Mouse (Mus musculus) liver, embryonic 11.5 days (tissue): ENCODE data around the gene Hdac4. TPM values are rescaled to one million over a fixed set of nuclear protein-coding genes. Genes with fewer than 3 reads are reported as not detected.

Experiments used
- ATAC-seq: fragments of 200-750 bp; cut with Nextera tagmentation; replicated peaks from 2 replicates; pipeline ENCODE4 v1.8.0; 2017; ENCODE audit warnings: moderate number of reproducible peaks, mild to moderate bottlenecking, moderate TSS enrichment, moderate library complexity; ENCODE audit not compliant: low FRiP score
- DNase-seq: peaks from one replicate; pipeline ENCODE4 v3.0.0-alpha.2; 2017; ENCODE audit warnings: low spot score
- H3K27ac ChIP-seq: fragments of 300-500 bp; sonication (generic); 2 replicates; pipeline ENCODE4 v1.5.1; 2014; ENCODE audit warnings: mild to moderate bottlenecking, low read depth, low read length, control low read depth
- H3K27me3 ChIP-seq: fragments of 300-500 bp; sonication (generic); replicated peaks from 2 replicates; pipeline ENCODE4 v1.6.1; 2014; ENCODE audit warnings: low read length, mixed read lengths; ENCODE audit not compliant: control insufficient read depth, insufficient read depth
- H3K36me3 ChIP-seq: fragments of 300-500 bp; sonication (generic); 2 replicates; pipeline ENCODE4 v1.6.1; 2014; ENCODE audit warnings: mild to moderate bottlenecking, low read length, moderate library complexity, mixed read lengths; ENCODE audit not compliant: control insufficient read depth, insufficient read depth
- H3K4me1 ChIP-seq: fragments of 300-500 bp; sonication (generic); replicated peaks from 2 replicates; pipeline ENCODE4 v1.6.1; 2014; ENCODE audit warnings: low read length, mixed read lengths; ENCODE audit not compliant: control insufficient read depth, insufficient read depth
- H3K4me2 ChIP-seq: fragments of 300-500 bp; sonication (generic); 2 replicates; pipeline ENCODE4 v1.6.1; 2014; ENCODE audit warnings: mild to moderate bottlenecking, control low read depth, moderate library complexity
- H3K4me3 ChIP-seq: fragments of 300-500 bp; sonication (generic); 2 replicates; pipeline ENCODE4 v1.5.1; 2014; ENCODE audit warnings: low read depth, low read length, control low read depth
- H3K9ac ChIP-seq: fragments of 300-500 bp; sonication (generic); 2 replicates; pipeline ENCODE4 v1.6.1; 2014; ENCODE audit warnings: low read depth, low read length, control low read depth
- H3K9me3 ChIP-seq: fragments of 300-500 bp; sonication (generic); 2 replicates; pipeline ENCODE4 v1.6.1; 2016; ENCODE audit warnings: low read length, inconsistent platforms, mixed read lengths; ENCODE audit not compliant: control insufficient read depth
- WGBS: fragments of 180-500 bp; shearing (Covaris S2); extraction: QIAGEN DNeasy Blood & Tissue Kit; methylation state at CpG from one replicate; pipeline ENCODE4 v1.1.7; 2014; 5-methylcytosine and 5-hydroxymethylcytosine counted together
- polyA plus RNA-seq: library from polyadenylated mRNA; unstranded; fragments of >200 nt; fragmentation: Nextera tagmentation; extraction: Ambion mirVana; gene quantifications from 2 replicates; pipeline ENCODE4 v1.2.1, GENCODE M21; 2014

Hdac4 gene
- polyA plus RNA-seq, 1 experiment from 2014 or later, result 12.0 TPM

DNA sequence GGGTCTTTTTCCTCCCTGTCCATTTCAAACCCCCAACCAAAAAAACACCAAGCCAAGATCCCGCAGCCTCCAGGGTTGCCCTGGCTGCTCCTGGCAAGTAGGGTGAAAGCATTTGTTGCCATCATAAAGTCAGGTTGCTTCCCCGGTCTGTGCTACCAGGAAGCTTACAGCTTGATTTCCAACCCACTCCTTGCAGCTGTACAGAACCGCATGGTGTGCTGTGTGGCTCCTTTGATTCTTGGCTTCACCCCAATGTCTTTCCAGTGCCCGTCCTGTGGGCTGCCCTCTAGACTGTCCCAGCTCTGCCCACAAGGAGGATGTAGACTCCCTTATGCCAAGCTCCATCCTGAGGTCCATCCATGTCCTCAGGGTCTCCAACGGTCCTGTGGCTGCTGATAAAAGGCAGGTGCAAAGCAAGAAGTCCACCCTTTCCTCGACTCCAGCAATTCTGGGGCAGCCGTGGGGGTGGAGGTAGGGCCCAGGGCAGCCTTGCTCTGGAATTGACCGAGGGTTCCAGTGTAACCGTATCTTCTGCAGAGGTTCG is 277.2 kb downstream of the Hdac4 start:
- Histone ChIP-seq H3K4me2 (no peak overlapping the region), H3K4me1 (no peaks in the 10 kb centered on the region), H3K9ac (no peak overlapping the region), H3K36me3 (no peaks in the 10 kb centered on the region), H3K27me3 (no peaks in the 10 kb centered on the region), H3K9me3 (no peaks in the 10 kb centered on the region), H3K4me3 (no peak overlapping the region), H3K27ac (no peak overlapping the region)
- ATAC-seq (no peak), DNase-seq (no peak)
- WGBS, result 76% methylated on average over 10 of the region's 10 CpGs

DNA sequence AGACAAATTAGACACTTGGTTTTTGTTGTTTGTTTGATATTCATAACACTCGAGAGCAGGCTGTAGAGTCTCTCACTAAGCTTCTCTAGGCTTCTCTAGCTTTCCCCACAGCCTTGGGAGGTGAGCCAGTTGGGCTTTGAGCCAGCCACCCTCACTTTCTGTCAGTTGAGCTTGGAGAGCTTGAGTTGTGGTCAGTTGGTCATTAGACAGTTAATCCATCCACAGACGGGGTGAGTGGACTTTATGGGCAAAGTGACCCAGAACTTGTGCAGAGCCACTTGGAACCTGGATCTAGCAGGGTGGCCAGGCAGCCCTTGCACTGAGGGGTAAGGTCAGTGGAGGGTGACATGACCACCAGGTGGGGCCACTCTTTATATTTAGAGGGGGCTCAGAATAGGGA is 277.9 kb downstream of the Hdac4 start:
- H3K4me1 ChIP-seq, result no peaks in the 10 kb centered on the region
- DNase-seq (no peak), ATAC-seq (no peak)
- no peaks in the 10 kb centered on the region for H3K27me3 ChIP-seq
- no peak overlapping the region for H3K27ac ChIP-seq
- no peak overlapping the region for H3K9ac ChIP-seq
- no peaks in the 10 kb centered on the region for H3K9me3 ChIP-seq
- WGBS, result 75% methylated on average over 2 of the region's 2 CpGs
- no peak overlapping the region for H3K4me3 ChIP-seq
- H3K4me2 ChIP-seq, result no peak overlapping the region
- H3K36me3 ChIP-seq, result no peaks in the 10 kb centered on the region

GRCm38 (mm10) chr1:91915961-91916360 is 279.5 kb downstream of the Hdac4 start:
- Histone ChIP-seq H3K4me2 (no peak overlapping the region), H3K36me3 (no peaks in the 10 kb centered on the region), H3K27ac (no peak overlapping the region), H3K9ac (no peak overlapping the region), H3K9me3 (no peaks in the 10 kb centered on the region), H3K4me3 (no peak overlapping the region), H3K4me1 (no peaks in the 10 kb centered on the region), H3K27me3 (no peaks in the 10 kb centered on the region)
- DNase-seq, result no peak
- no peak for ATAC-seq
- 53% methylated on average over 5 of the region's 5 CpGs for WGBS

DNA sequence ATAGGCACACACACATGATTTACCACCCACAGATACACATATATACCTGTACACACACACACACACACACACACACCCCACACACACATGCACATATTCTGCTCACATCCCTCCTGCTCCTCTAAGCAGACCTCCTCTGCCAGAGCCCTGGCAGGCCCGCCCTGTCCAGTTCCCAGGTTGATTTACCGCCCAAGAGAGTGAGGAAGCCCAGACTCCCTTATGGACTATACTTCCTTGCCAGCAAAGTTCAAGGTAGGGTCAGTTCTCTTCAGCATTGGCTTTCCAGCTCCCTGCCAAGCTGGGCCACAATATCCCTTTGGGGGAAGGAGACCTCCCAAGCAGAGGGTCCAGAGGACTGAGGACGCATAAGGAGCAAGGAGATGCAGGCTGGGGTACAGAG is 280.9 kb downstream of the Hdac4 start:
- Histone ChIP-seq H3K4me2 (no peak overlapping the region), H3K4me3 (no peak overlapping the region), H3K36me3 (no peaks in the 10 kb centered on the region), H3K9ac (no peak overlapping the region), H3K27ac (no peak overlapping the region), H3K27me3 (no peaks in the 10 kb centered on the region), H3K4me1 (no peaks in the 10 kb centered on the region), H3K9me3 (no peaks in the 10 kb centered on the region)
- ATAC-seq (no peak), DNase-seq (no peak)
- WGBS, result 58% methylated on average over 3 of the region's 3 CpGs

DNA sequence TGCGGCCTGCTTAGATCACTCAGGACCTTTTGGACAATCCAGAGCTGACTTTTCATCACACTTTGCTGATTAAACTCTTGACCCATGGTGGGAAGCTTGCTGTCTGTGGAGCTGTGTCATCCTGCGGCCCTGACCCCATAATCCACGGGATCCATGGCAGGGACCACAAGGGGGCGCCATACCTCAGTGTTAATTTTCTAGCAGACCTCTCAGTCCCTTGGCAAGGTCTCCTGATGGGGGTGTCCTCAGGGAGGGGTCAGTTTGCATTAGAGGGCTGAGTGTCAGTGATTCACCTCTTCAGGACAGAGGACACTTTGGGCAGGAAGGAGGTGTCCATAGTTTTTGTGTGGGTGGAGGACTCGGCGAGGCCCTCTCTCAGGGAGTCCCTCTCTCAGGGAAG is 281.6 kb downstream of the Hdac4 start:
- Histone ChIP-seq H3K36me3 (no peaks in the 10 kb centered on the region), H3K27me3 (no peaks in the 10 kb centered on the region), H3K4me2 (no peak overlapping the region), H3K9ac (no peak overlapping the region), H3K4me1 (no peaks in the 10 kb centered on the region), H3K27ac (no peak overlapping the region), H3K4me3 (no peak overlapping the region), H3K9me3 (no peaks in the 10 kb centered on the region)
- ATAC-seq (no peak), DNase-seq (peak; percentile 47)
- WGBS, result 43% methylated on average over 6 of the region's 6 CpGs

DNA sequence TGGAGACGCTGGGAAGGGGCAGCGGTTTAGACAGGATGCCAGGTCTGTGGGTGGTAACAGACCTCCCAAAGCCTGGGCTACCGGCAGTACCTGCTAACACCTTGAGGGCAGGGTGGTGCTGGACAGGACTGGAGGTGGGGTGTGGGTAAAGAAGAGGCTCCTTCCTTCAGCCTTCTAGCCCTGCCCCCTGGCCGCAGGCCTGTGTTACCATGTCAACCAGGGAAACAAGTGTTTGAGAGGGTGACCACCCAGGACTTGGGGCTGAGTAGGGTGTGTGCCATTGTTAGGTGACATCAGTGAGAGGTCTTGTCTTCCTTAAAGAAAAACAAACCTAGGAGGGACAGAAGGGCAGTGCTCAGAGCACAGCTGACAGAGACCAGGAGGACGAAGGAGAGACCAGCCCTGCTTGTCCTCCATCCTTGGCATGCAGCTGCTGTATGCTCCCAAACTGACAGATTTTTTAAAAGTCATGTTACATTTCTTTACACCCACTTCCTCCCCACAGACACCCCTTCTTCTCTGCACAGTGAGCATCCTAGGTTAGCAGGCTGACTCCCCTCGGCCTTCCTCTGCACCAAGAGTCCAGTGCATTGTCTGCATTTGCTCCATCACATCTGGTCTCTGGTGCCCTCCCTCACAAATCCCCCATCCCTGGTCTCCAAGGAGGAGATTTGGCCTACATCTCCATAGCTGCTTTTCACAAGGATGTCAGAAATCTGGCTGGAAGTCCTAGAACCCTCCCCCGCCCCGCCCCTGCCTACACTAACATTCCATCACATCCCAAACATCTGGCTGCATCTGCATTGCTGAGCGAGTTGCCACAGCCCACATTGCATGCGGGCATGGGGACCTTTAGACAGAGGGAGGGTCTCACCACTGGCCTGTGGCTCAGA is 283.0 kb downstream of the Hdac4 start:
- Histone ChIP-seq H3K36me3 (no peaks in the 10 kb centered on the region), H3K4me3 (no peak overlapping the region), H3K4me1 (no peaks in the 10 kb centered on the region), H3K27me3 (0 out of 2 replicates have a peak, but pooled peaks cover 2% of the 10 kb centered on the region), H3K4me2 (no peak overlapping the region), H3K27ac (no peak overlapping the region), H3K9me3 (no peaks in the 10 kb centered on the region), H3K9ac (no peak overlapping the region)
- no peak for DNase-seq
- no peak for ATAC-seq
- WGBS, result 44% methylated on average over 10 of the region's 10 CpGs

DNA sequence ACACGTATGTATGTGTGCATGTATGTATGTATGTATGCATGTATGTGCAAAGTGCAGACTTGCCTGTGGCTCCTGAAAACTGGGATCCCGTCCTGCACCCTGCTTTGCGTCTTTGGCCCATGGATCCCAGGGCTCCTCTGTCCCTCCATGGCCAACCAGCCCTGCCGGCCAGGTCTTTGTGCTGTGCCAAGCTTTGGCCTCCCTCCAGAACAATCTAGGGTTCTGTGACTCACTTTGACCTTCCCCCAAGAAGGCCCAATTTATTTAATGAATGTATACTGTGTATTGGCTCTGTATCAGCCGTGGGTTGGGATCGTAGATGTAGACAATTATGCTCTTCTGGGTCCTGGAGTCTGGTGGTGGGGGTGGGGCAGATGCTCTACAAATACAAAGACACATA is 290.2 kb downstream of the Hdac4 start:
- Histone ChIP-seq H3K9ac (no peak overlapping the region), H3K27ac (no peak overlapping the region), H3K4me1 (no peaks in the 10 kb centered on the region), H3K27me3 (0 out of 2 replicates have a peak, but pooled peaks cover 2% of the 10 kb centered on the region), H3K4me3 (no peak overlapping the region), H3K9me3 (no peaks in the 10 kb centered on the region), H3K4me2 (no peak overlapping the region), H3K36me3 (no peaks in the 10 kb centered on the region)
- no peak for DNase-seq
- ATAC-seq, result no peak
- WGBS, result 81% methylated on average over 6 of the region's 6 CpGs

GRCm38 (mm10) chr1:91903241-91903981 is 292.1 kb downstream of the Hdac4 start:
- 71% methylated on average over 8 of the region's 8 CpGs for WGBS
- DNase-seq (no peak), ATAC-seq (no peak)
- Histone ChIP-seq H3K9me3 (no peaks in the 10 kb centered on the region), H3K27ac (no peak overlapping the region), H3K4me1 (no peaks in the 10 kb centered on the region), H3K4me2 (no peak overlapping the region), H3K36me3 (no peaks in the 10 kb centered on the region), H3K27me3 (0 out of 2 replicates have a peak, but pooled peaks cover 2% of the 10 kb centered on the region), H3K4me3 (no peak overlapping the region), H3K9ac (no peak overlapping the region)
